Comparison of ENCODE assay signal across 8 mouse cellular contexts in the genomic region with DNA sequence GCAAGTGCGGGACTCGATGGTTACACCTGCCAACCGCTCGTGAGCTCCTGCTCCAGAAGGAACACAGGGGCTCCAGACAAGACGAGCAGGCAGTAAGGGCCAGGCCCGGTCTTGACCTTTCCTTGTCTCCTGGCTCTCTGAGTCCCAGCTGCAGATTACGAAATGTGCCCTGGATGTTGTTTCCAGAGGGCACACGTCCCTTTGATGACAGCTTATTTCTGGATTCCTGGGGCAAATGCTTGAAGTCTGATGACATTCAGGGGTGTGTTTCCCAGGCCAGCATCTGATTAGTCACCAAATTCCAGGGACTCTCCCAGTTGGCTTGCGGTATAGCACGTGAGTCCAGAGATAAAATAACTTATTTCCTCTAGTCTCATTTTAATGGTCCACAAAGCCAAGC.
DNase-seq lines count a peak whose midpoint lies in the region; ATAC-seq and TF ChIP-seq lines count a peak whose summit lies in the region.

No protein-coding gene starts in this region.

- no peaks in the 10 kb centered on the region for H3K36me3 ChIP-seq in liver, adult 2 months (ENCODE audit: control insufficient read depth, insufficient read depth, low read length)
- H3K36me3 ChIP-seq in liver, embryonic 11.5 days (ENCODE audit: control insufficient read depth, insufficient read depth, low read length), result no peaks in the 10 kb centered on the region
- H3K36me3 ChIP-seq in macrophage (ENCODE audit: inconsistent target), result no peaks in the 10 kb centered on the region
- no peaks in the 10 kb centered on the region for H3K36me3 ChIP-seq in midbrain, embryonic 10.5 days
- no peaks in the 10 kb centered on the region for H3K36me3 ChIP-seq in neural tube, embryonic 15.5 days

- H3K4me1 ChIP-seq in liver, adult 2 months (ENCODE audit: control insufficient read depth, insufficient read depth, low read length), result peaks cover 11% of the 10 kb centered on the region
- H3K4me1 ChIP-seq in liver, embryonic 11.5 days (replicated peaks; ENCODE audit: control insufficient read depth, insufficient read depth, low read length), result peaks cover 7% of the 10 kb centered on the region
- peaks cover 8% of the 10 kb centered on the region; the same call in 1 of the 2 replicates for H3K4me1 ChIP-seq in brown adipose tissue, adult 24 weeks (ENCODE audit: control insufficient read depth, insufficient read depth, insufficient read length, low read length)
- peaks cover 22% of the 10 kb centered on the region for H3K4me1 ChIP-seq in midbrain, embryonic 10.5 days
- peaks cover 5% of the 10 kb centered on the region for H3K4me1 ChIP-seq in neural tube, embryonic 15.5 days

- peak overlapping the region; percentile 79 for H3K27ac ChIP-seq in liver, adult 2 months (replicated peaks; ENCODE audit: insufficient read depth, low read depth, low read length)
- no peak overlapping the region for H3K27ac ChIP-seq in liver, embryonic 11.5 days (ENCODE audit: low read depth, low read length)
- peak overlapping the region; percentile 33; the same call in 1 of the 2 replicates for H3K27ac ChIP-seq in brown adipose tissue, adult 24 weeks (replicated peaks; ENCODE audit: low read depth, low read length)
- peak overlapping the region; percentile 94 for H3K27ac ChIP-seq in macrophage
- no peak overlapping the region for H3K27ac ChIP-seq in midbrain, embryonic 10.5 days (replicated peaks)
- H3K27ac ChIP-seq in neural tube, embryonic 15.5 days (replicated peaks), result no peak overlapping the region

- no peak for TF ChIP-seq POLR2A in liver, adult 2 months (IDR thresholded peaks at IDR 0.05; ENCODE audit: extremely low read depth, insufficient read depth, low read length)

- no peak for TF ChIP-seq CTCF in liver, adult 2 months (IDR thresholded peaks at IDR 0.05; ENCODE audit: low read depth, low read length)

- H3K4me2 ChIP-seq in liver, embryonic 11.5 days, result no peak overlapping the region
- no peak overlapping the region for H3K4me2 ChIP-seq in neural tube, embryonic 15.5 days

- H3K9ac ChIP-seq in liver, adult 2 months (ENCODE audit: low read depth, low read length), result peak overlapping the region; percentile 49; the same call in 1 of the 2 replicates
- no peak overlapping the region for H3K9ac ChIP-seq in liver, embryonic 11.5 days (ENCODE audit: low read depth, low read length)
- H3K9ac ChIP-seq in neural tube, embryonic 15.5 days (replicated peaks), result no peak overlapping the region

- no peaks in the 10 kb centered on the region for H3K79me2 ChIP-seq in liver, adult 2 months (ENCODE audit: control insufficient read depth, insufficient read depth, low read length)
- H3K79me2 ChIP-seq in macrophage (ENCODE audit: inconsistent target), result peaks cover 87% of the 10 kb centered on the region

- ATAC-seq in liver, embryonic 11.5 days (replicated peaks; ENCODE audit: low FRiP score), result no peak
- ATAC-seq in cerebellum, adult (ENCODE audit: insufficient number of reproducible peaks, low FRiP score, low TSS enrichment), result no peak
- no peak for ATAC-seq in neural tube, embryonic 15.5 days (ENCODE audit: low FRiP score)

- DNase-seq in liver, adult 2 months (ENCODE audit: extremely low read depth, low read depth, low spot score), result peak; percentile 99
- no peak for DNase-seq in liver, embryonic 11.5 days (ENCODE audit: low spot score)
- peak; percentile 57 for DNase-seq in heart, postnatal 25 days (ENCODE audit: low spot score)
- no peak for DNase-seq in midbrain, embryonic 10.5 days (ENCODE audit: low spot score)

- no peaks in the 10 kb centered on the region for H3K27me3 ChIP-seq in liver, adult 2 months (ENCODE audit: control insufficient read depth, insufficient read depth, low read length)
- H3K27me3 ChIP-seq in liver, embryonic 11.5 days (replicated peaks; ENCODE audit: control insufficient read depth, insufficient read depth, low read length), result no peaks in the 10 kb centered on the region
- no peaks in the 10 kb centered on the region for H3K27me3 ChIP-seq in midbrain, embryonic 10.5 days (ENCODE audit: low read depth, poor library complexity, severe bottlenecking)
- no peaks in the 10 kb centered on the region for H3K27me3 ChIP-seq in neural tube, embryonic 15.5 days (replicated peaks)

- 14% methylated on average over 10 of the region's 10 CpGs for WGBS in liver, adult 2 months
- 61% methylated on average over 10 of the region's 10 CpGs for WGBS in liver, embryonic 11.5 days
- WGBS in macrophage (ENCODE audit: missing documents), result 83% methylated on average over 10 of the region's 10 CpGs
- 60% methylated on average over 10 of the region's 10 CpGs for WGBS in midbrain, embryonic 10.5 days
- 74% methylated on average over 10 of the region's 10 CpGs for WGBS in neural tube, embryonic 15.5 days

- no peak overlapping the region for H3K4me3 ChIP-seq in liver, adult 2 months (ENCODE audit: insufficient read depth, low read depth, low read length)
- no peak overlapping the region for H3K4me3 ChIP-seq in liver, embryonic 11.5 days (ENCODE audit: low read depth, low read length)
- no peak overlapping the region for H3K4me3 ChIP-seq in brown adipose tissue, adult 24 weeks (ENCODE audit: insufficient read depth, low read depth, low read length)
- no peak overlapping the region for H3K4me3 ChIP-seq in macrophage (ENCODE audit: inconsistent target)
- no peak overlapping the region for H3K4me3 ChIP-seq in midbrain, embryonic 10.5 days
- no peak overlapping the region for H3K4me3 ChIP-seq in neural tube, embryonic 15.5 days (replicated peaks)

- H3K9me3 ChIP-seq in liver, embryonic 11.5 days (ENCODE audit: control insufficient read depth, low read length), result no peaks in the 10 kb centered on the region
- H3K9me3 ChIP-seq in midbrain, embryonic 10.5 days (replicated peaks), result no peaks in the 10 kb centered on the region
- H3K9me3 ChIP-seq in neural tube, embryonic 15.5 days (replicated peaks), result no peaks in the 10 kb centered on the region

- intact Hi-C loops in heart, postnatal 25 days (cut with DNase I), result no loop called here

Comparison
In these comparisons a context has a peak if more than half of its experiments do, and no peak if none do; other contexts are left out.
1. DNase-seq: peak in liver, adult 2 months (single experiment) and heart, postnatal 25 days (single experiment); none in liver, embryonic 11.5 days (single experiment) and midbrain, embryonic 10.5 days (single experiment).
2. H3K27ac ChIP-seq: peak in liver, adult 2 months (single experiment), brown adipose tissue, adult 24 weeks (single experiment) and macrophage (single experiment); none in liver, embryonic 11.5 days (single experiment), midbrain, embryonic 10.5 days (single experiment) and neural tube, embryonic 15.5 days (single experiment).